Mouse (Mus musculus): Measurements from ENCODE around the gene Rimbp2.

DNA sequence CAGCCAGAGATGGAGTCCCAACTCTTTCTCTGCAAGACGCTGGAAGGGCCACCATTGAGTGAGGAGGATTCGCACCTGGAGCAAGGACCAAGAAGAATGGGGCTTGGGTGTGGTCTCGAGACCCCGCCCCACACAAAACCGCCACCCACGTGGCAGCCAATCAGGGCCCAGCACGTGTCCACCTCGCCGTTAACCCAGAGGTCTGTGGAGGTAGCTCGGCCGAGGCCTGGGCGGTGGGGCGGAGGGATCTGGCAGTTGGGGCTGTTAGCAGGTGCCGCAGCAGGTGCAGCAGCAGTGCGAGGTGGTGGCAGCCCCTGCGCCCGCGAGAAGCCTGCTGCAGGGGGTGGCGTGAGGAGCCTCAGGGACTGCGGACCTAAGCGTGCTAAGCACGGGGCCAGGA, 217.4 kb downstream of the Rimbp2 start:
- TF ChIP-seq HCFC1 (IDR thresholded peaks at IDR 0.05; ENCODE audit: borderline replicate concordance, insufficient read depth, low read length) (no peak), MAFK (IDR thresholded peaks at IDR 0.05; ENCODE audit: insufficient read depth, low read depth, low read length) (no peak)

Data from ES-E14 (cell line).